Mouse (Mus musculus) heart, postnatal 0 days (tissue): ENCODE results near the gene Neurod2.

ENCODE experiments used
- CTCF ChIP-seq: IDR thresholded peaks from 2 replicates; pipeline ENCODE4 v1.5.1; 2016; ENCODE audit warnings: antibody characterized with exemption, control low read depth, low read depth
- EP300 ChIP-seq: IDR thresholded peaks from 2 replicates; pipeline ENCODE4 v1.6.1; 2016; ENCODE audit warnings: antibody characterized with exemption, low read depth

GRCm38 (mm10) chr11:98341174-98341573, 11.7 kb upstream of the Neurod2 start:
- TF ChIP-seq CTCF (no peak), EP300 (no peak)
